Mouse (Mus musculus) kidney, adult 2 months (tissue): ENCODE measurements around the gene Limd1. TPM values are rescaled to one million over a fixed set of nuclear protein-coding genes. Genes with fewer than 3 reads are reported as not detected.

Source experiments
- DNase-seq: peaks from one replicate; pipeline ENCODE4 v3.0.0; 2021
- H3K27ac ChIP-seq: fragments of 200-500 bp; 2 replicates; pipeline ENCODE4 v1.5.1; 2012; ENCODE audit warnings: low read depth, low read length, control low read depth, inconsistent platforms; ENCODE audit not compliant: insufficient read depth
- H3K27me3 ChIP-seq: fragments of 200-500 bp; replicated peaks from 2 replicates; pipeline ENCODE4 v1.6.1; 2012; ENCODE audit warnings: mild to moderate bottlenecking, moderate library complexity, low read length, inconsistent platforms; ENCODE audit not compliant: control insufficient read depth, insufficient read depth
- H3K36me3 ChIP-seq: fragments of 200-500 bp; 2 replicates; pipeline ENCODE4 v1.6.1; 2012; ENCODE audit warnings: mild to moderate bottlenecking, moderate library complexity, low read length, inconsistent platforms; ENCODE audit not compliant: control insufficient read depth, insufficient read depth
- H3K4me1 ChIP-seq: fragments of 200-500 bp; 2 replicates; pipeline ENCODE4 v1.6.1; 2011; ENCODE audit warnings: low read length; ENCODE audit not compliant: control insufficient read depth, insufficient read depth
- H3K4me3 ChIP-seq: fragments of 200-500 bp; 2 replicates; pipeline ENCODE4 v1.5.1; 2011; ENCODE audit warnings: mild to moderate bottlenecking, low read depth, low read length, control low read depth; ENCODE audit not compliant: insufficient read depth
- CTCF ChIP-seq: fragments of 200-500 bp; conservative IDR thresholded peaks from 2 replicates; pipeline ENCODE4 v1.5.1; 2011; ENCODE audit warnings: low read depth, mild to moderate bottlenecking, control low read depth, low read length, moderate library complexity, mixed read lengths; ENCODE audit not compliant: insufficient read depth, insufficient read length
- POLR2A ChIP-seq: fragments of 200-500 bp; IDR thresholded peaks from one replicate; pipeline ENCODE4 v1.6.1; 2011; ENCODE audit warnings: low read depth, low read length, control low read depth
- WGBS: fragments of 180-500 bp; shearing (Covaris S2); methylation state at CpG from one replicate; pipeline ENCODE4 v1.1.7; 2018; 5-methylcytosine and 5-hydroxymethylcytosine counted together
- polyA plus RNA-seq: library from polyadenylated mRNA; depleted of rRNA; stranded (reverse); fragments of >200 nt; gene quantifications from 2 replicates; pipeline ENCODE4 v1.2.3, GENCODE M21; 2012

Limd1 gene
- polyA plus RNA-seq, 1 experiment, result 56.9 TPM

DNA sequence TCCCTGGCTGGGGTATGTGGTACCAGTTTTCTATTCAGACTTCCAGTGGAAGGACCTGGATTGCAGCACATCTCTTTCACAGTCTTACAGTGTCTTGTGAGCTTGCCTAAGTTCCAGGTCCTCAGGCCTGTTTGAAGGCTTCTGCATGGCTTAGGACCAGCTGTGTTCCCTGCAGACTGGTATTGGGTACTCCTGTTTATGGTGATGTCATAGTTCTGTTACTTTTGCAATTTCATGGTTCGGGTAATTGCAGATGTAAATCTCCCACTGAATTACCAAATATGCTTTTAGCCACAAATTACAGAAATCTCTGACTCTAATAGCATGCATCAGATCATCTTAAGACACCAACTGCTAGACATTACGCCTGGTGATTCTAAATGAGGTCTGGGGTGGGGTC is 36.6 kb downstream of the Limd1 start:
- 85% methylated on average over 2 of the region's 2 CpGs for WGBS
- Histone ChIP-seq H3K27ac (no peak overlapping the region), H3K4me3 (no peak overlapping the region), H3K4me1 (peaks cover 11% of the 10 kb centered on the region), H3K27me3 (no peaks in the 10 kb centered on the region), H3K36me3 (peaks cover 2% of the 10 kb centered on the region; the same call in 1 of the 2 replicates)
- no peak for TF ChIP-seq POLR2A
- no peak for TF ChIP-seq CTCF
- no peak for DNase-seq

GRCm38 (mm10) chr9:123516641-123517385 is 38.3 kb downstream of the Limd1 start:
- Histone ChIP-seq H3K27ac (no peak overlapping the region), H3K4me3 (no peak overlapping the region), H3K4me1 (no peaks in the 10 kb centered on the region), H3K36me3 (peaks cover 2% of the 10 kb centered on the region; the same call in 1 of the 2 replicates), H3K27me3 (no peaks in the 10 kb centered on the region)
- WGBS, result 78% methylated on average over 7 of the region's 7 CpGs
- no peak for TF ChIP-seq POLR2A
- no peak for TF ChIP-seq CTCF
- no peak for DNase-seq

DNA sequence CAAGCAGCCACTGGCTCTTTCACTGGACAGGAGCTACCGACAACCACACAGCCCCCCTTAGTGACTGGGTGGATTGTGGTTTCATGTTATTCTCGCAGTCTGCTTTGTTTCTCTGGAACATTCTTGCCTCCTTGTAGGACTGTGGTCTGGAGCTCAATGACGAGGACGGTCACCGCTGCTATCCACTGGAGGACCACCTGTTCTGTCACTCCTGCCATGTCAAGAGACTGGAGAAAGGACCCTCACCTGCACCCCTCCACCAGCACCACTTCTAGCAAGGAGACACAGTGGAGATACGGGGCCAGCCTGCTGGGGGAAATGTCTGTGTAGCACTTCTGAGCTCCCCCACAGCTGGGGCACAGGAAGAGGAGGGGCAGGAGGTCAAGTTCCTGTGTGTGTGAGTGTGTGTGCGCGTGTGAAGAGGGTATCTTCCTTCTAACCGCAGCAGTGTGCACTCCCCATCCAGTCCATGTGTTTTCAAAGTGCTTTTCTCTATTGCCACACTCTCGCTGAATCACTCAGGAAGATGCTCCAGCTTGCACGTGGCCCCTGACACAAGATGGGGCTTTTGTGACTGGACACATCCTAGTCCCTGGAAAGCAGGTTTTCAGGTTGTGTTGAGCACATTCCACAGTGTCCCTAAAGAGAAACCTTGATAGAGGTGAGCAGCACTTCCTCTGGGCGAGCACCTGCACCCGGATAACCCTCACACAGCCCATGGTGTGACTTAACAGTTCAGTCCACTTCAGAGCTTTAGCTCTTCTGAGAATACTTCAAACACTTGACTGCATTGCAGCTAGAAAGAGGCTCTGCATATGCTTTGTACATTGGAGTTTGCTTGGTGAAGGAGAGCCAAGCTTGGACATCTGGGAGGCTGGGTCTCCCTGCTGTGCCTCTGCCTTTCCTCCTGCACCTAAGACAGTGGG is 40.7 kb downstream of the Limd1 start:
- no peaks in the 10 kb centered on the region for H3K27me3 ChIP-seq

GRCm38 (mm10) chr9:123520735-123521134 is 42.2 kb downstream of the Limd1 start:
- no peak overlapping the region for H3K4me3 ChIP-seq
- 52% methylated on average over 3 of the region's 3 CpGs for WGBS
- H3K27me3 ChIP-seq, result no peaks in the 10 kb centered on the region
- no peak overlapping the region for H3K27ac ChIP-seq
- H3K36me3 ChIP-seq, result peaks cover 2% of the 10 kb centered on the region; the same call in 1 of the 2 replicates
- no peak for TF ChIP-seq CTCF
- no peak for TF ChIP-seq POLR2A
- no peak for DNase-seq
- no peaks in the 10 kb centered on the region for H3K4me1 ChIP-seq

More for the DNA sequence above, 40.7 kb downstream of the Limd1 start:
- WGBS, result 71% methylated on average over 13 of the region's 13 CpGs
- peaks cover 2% of the 10 kb centered on the region; the same call in 1 of the 2 replicates for H3K36me3 ChIP-seq
- H3K27ac ChIP-seq, result no peak overlapping the region
- H3K4me3 ChIP-seq, result no peak overlapping the region
- no peak for TF ChIP-seq CTCF
- TF ChIP-seq POLR2A, result no peak
- no peak for DNase-seq
- no peaks in the 10 kb centered on the region for H3K4me1 ChIP-seq

GRCm38 (mm10) chr9:123523676-123524075 is 45.2 kb downstream of the Limd1 start:
- H3K4me1 ChIP-seq, result peaks cover 3% of the 10 kb centered on the region; the same call in 1 of the 2 replicates
- 42% methylated on average over 3 of the region's 3 CpGs for WGBS
- DNase-seq, result no peak
- H3K27me3 ChIP-seq, result no peaks in the 10 kb centered on the region
- peak; percentile 64 for TF ChIP-seq CTCF
- TF ChIP-seq POLR2A, result no peak
- no peak overlapping the region for H3K4me3 ChIP-seq
- H3K36me3 ChIP-seq, result peaks cover 2% of the 10 kb centered on the region; the same call in 1 of the 2 replicates
- no peak overlapping the region for H3K27ac ChIP-seq

- Histone ChIP-seq H3K4me3 (no peak overlapping the region), H3K36me3 (no peaks in the 10 kb centered on the region), H3K27me3 (no peaks in the 10 kb centered on the region), H3K27ac (no peak overlapping the region), H3K4me1 (peaks cover 3% of the 10 kb centered on the region; the same call in 1 of the 2 replicates)
- no peak for TF ChIP-seq POLR2A
- peak; percentile 49 for TF ChIP-seq CTCF
- DNase-seq, result peak; percentile 70
- WGBS, result 0% methylated on average over 1 of the region's 1 CpGs
Observed at GRCm38 (mm10) chr9:123525095-123525494, 46.6 kb downstream of the Limd1 start.
